Mouse (Mus musculus): Measurements from ENCODE around the gene 4930578G10Rik. TPM values are rescaled to one million over a fixed set of nuclear protein-coding genes. Genes with fewer than 3 reads are reported as not detected.
A peak's percentile ranks its signal among the peaks of the same experiment; 100 is the strongest.
"Not testable (repeated sequence)": the region's sequence is repeated elsewhere in the genome, so short reads cannot be mapped to it uniquely, and the experiment has no call there.

The 4930578G10Rik gene
- total RNA-seq (2021) = 1 to 10 TPM in 1 of 2 experiments, under 1 TPM in 1; 0.96 to 2.8 TPM

- DNase-seq; intact Hi-C loops (cut with DNase I): not testable (repeated sequence)
These were observed at the start of gene 4930578G10Rik for GRCm38 (mm10) chr4:42735245-42735644. Gene 4930578G10Rik (plus strand): TSS chr4:42735545.

GRCm38 (mm10) chr4:42756477-42756876 lies 21.1 kb downstream of the 4930578G10Rik start, which contains the start of gene Ccl19:
Gene Ccl19 (minus strand): TSS chr4:42756577.
- DNase-seq; intact Hi-C loops (cut with DNase I): not testable (repeated sequence)

- DNase-seq; intact Hi-C loops (cut with DNase I): not testable (repeated sequence)
These were observed 38.5 kb downstream of the 4930578G10Rik start, which contains the start of gene Ccl21a for GRCm38 (mm10) chr4:42773893-42774292. Gene Ccl21a (minus strand): TSS chr4:42773993.

- DNase-seq; intact Hi-C loops (cut with DNase I): not testable (repeated sequence)
These were observed 118.4 kb downstream of the 4930578G10Rik start, which contains the start of gene Fam205a1 for GRCm38 (mm10) chr4:42853788-42854187. Gene Fam205a1 (minus strand): TSS chr4:42853888.

GRCm38 (mm10) chr4:42856671-42857070 lies 121.3 kb downstream of the 4930578G10Rik start, which contains the start of gene Gm12394:
Gene Gm12394 (minus strand): TSS chr4:42856771.
- intact Hi-C loops (cut with DNase I); DNase-seq: not testable (repeated sequence)

- DNase-seq; intact Hi-C loops (cut with DNase I): not testable (repeated sequence)
These were observed 125.1 kb downstream of the 4930578G10Rik start for GRCm38 (mm10) chr4:42860483-42860882.

- DNase-seq; intact Hi-C loops (cut with DNase I): not testable (repeated sequence)
These were observed 128.1 kb downstream of the 4930578G10Rik start for GRCm38 (mm10) chr4:42863487-42863886.

GRCm38 (mm10) chr4:42867390-42867789 lies 132.0 kb downstream of the 4930578G10Rik start:
- no peak for DNase-seq
- intact Hi-C loops (cut with DNase I) = no loop called here

GRCm38 (mm10) chr4:42868193-42868592 lies 132.8 kb downstream of the 4930578G10Rik start:
- no peak for DNase-seq
- intact Hi-C loops (cut with DNase I) = no loop called here

GRCm38 (mm10) chr4:42870748-42871147 lies 135.4 kb downstream of the 4930578G10Rik start:
- intact Hi-C loops (cut with DNase I) = no loop called here
- DNase-seq = no peak

GRCm38 (mm10) chr4:42872151-42872550 lies 136.8 kb downstream of the 4930578G10Rik start:
- intact Hi-C loops (cut with DNase I) = no loop called here
- no peak for DNase-seq

- intact Hi-C loops (cut with DNase I) = no loop called here
- DNase-seq = no peak
These were observed 137.5 kb downstream of the 4930578G10Rik start for GRCm38 (mm10) chr4:42872746-42873435.

GRCm38 (mm10) chr4:42874134-42874533 lies 138.8 kb downstream of the 4930578G10Rik start, which contains the start of gene Fam205c:
Gene Fam205c (minus strand): TSS chr4:42874234.
- intact Hi-C loops (cut with DNase I) = no loop called here
- DNase-seq = no peak

- peak; percentile 46 for DNase-seq
- intact Hi-C loops (cut with DNase I) = loop anchor here (2.0 kb wide), 1 partner anchor 88 kb away; no protein-coding TSS in a partner anchor
These were observed 141.4 kb downstream of the 4930578G10Rik start for GRCm38 (mm10) chr4:42876586-42877291.

- intact Hi-C loops (cut with DNase I) = loop anchor here (2.0 kb wide), 1 partner anchor 87 kb away; no protein-coding TSS in a partner anchor
- DNase-seq = no peak
These were observed 142.3 kb downstream of the 4930578G10Rik start for GRCm38 (mm10) chr4:42877657-42878056.

GRCm38 (mm10) chr4:42879829-42880676 lies 144.7 kb downstream of the 4930578G10Rik start:
- peak; percentile 36 for DNase-seq
- intact Hi-C loops (cut with DNase I) = no loop called here

- intact Hi-C loops (cut with DNase I) = no loop called here
- DNase-seq = no peak
These were observed 145.3 kb downstream of the 4930578G10Rik start for GRCm38 (mm10) chr4:42880677-42880948.

- no peak for DNase-seq
These were observed 151.6 kb downstream of the 4930578G10Rik start for GRCm38 (mm10) chr4:42886926-42887325.

GRCm38 (mm10) chr4:42888806-42889205 lies 153.5 kb downstream of the 4930578G10Rik start:
- intact Hi-C loops (cut with DNase I) = no loop called here
- DNase-seq = no peak

More at GRCm38 (mm10) chr4:42886926-42887325, 151.6 kb downstream of the 4930578G10Rik start:
- intact Hi-C loops (cut with DNase I) = no loop called here

GRCm38 (mm10) chr4:42891176-42891575 lies 155.8 kb downstream of the 4930578G10Rik start:
- intact Hi-C loops (cut with DNase I) = no loop called here
- no peak for DNase-seq
